Mouse (Mus musculus) left cerebral cortex, adult 11 months (tissue): ENCODE results near the gene Mocs2.

Source experiments
- DNase-seq: peaks from one replicate; pipeline ENCODE4 v3.0.0; 2022; ENCODE audit warnings: low spot score

Mocs2 gene

GRCm38 (mm10) chr13:114854023-114854422 is 36.0 kb downstream of the Mocs2 start:
- no peak for DNase-seq

DNA sequence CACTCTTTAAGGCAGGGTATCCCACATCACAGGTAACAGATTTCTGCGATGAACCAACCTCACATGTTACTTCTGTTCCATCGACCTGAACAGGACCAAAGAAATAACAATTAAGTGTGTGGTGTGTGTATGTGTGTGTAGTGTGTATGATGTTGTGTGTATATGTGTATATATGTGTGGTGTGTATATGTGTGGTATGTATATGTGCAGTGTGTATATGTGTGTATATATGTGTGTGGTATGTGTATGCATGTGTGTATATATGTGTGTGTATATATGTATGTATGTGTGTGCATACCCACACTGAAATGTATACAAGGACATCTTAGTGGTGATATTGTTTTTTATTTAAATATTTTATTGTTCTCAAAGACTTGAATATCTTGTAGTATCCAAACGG is 36.4 kb downstream of the Mocs2 start:
- no peak for DNase-seq

GRCm38 (mm10) chr13:114855573-114856268 is 37.7 kb downstream of the Mocs2 start:
- no peak for DNase-seq

- no peak for DNase-seq
Measured at GRCm38 (mm10) chr13:114856269-114856627, 38.2 kb downstream of the Mocs2 start.

- no peak for DNase-seq
Measured at GRCm38 (mm10) chr13:114857525-114857924, 39.5 kb downstream of the Mocs2 start.

GRCm38 (mm10) chr13:114874738-114875137 is 56.7 kb downstream of the Mocs2 start:
- no peak for DNase-seq

GRCm38 (mm10) chr13:114876005-114876520 is 58.0 kb downstream of the Mocs2 start:
- DNase-seq, result no peak

DNA sequence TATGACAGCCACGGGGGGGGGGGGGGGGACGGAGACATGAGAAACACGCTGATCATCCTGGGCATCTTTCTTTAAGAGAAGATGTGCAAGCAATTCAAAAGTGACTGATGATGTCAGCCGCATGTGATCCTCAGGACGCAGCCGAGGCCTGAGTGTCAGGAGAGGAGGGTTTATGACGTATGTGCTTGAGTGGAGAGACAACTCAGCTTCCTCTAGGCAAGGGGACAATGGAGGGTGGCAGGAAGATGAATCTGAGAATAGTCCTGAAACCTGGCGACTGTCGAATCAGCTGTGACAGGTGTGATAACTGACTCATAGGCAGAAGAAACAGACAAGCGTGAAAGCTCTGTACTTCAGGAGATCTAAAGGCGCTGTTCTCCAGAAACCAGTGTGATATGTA is 60.6 kb downstream of the Mocs2 start:
- no peak for DNase-seq
